Mouse (Mus musculus): ENCODE results near the gene Trim9.

Gene Trim9

DNA sequence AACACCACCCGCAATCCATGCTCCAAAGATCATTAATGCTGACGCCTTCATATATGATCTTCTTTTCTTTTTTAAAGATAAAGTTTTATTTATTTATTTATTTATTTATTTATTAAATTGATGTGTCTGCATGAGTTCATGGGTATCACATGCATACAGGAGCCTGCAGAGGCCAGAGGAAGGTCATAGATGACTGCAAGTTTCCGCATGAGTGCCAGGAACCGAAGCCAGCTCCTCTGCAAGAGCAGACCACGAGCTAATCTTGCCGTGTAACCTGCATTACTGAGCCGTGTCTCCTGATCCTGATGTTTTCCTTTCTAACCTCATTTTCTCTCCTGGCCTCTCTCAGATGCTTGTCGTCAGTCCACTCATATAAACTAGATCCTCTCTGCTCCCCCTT lies 133.1 kb downstream of the Trim9 start:
- DNase-seq (ENCODE audit: low spot score in 2 of 2): no peak

DNA sequence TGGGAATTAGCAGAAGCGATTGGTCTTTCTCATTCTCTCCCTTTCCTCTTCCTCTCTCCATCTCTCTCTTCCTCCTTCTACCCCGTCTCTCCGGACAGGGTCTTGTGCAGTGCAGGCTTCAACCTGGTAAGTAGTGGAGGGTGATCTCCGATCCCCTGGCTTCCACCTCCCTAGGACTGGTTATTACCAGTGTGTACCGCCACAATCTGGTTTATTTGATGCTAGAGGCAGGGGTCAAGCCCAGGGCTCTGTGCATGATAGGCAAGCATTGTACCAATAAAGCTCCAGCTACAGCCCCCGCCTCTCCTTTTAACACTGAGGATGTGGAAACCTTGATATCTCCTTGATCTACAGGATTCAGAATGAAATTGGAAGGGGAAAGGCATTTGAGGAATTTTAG lies 133.8 kb downstream of the Trim9 start:
- DNase-seq (ENCODE audit: low spot score in 2 of 2): no peak

DNA sequence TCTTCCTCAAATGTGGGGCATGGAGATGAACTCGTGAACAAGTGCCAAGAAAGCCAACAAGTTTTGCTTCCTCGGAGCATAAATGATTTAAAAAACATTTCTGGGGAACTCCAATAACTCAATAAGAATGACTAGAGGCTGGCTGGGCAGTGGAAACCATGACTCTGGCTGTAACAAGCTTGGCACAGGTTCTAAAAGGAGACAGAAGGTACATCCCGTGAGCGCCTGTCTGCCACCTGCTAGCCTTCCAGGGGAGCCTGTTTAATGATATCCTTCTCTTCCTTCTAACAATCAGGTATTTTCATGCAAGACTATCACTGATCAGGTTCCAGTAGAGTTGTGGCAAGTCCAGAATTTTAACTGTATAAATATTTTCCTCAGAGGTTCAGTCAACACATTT lies 134.9 kb downstream of the Trim9 start:
- DNase-seq (ENCODE audit: low spot score in 2 of 2): no peak

GRCm38 (mm10) chr12:70208214-70208613 lies 139.2 kb downstream of the Trim9 start:
- no peak for DNase-seq (ENCODE audit: low spot score in 2 of 2)

- DNase-seq (ENCODE audit: low spot score in 2 of 2): no peak
Observed at GRCm38 (mm10) chr12:70204433-70204832, 143.0 kb downstream of the Trim9 start.

- no peak for DNase-seq (ENCODE audit: low spot score in 2 of 2)
Observed at GRCm38 (mm10) chr12:70201926-70202529, 145.4 kb downstream of the Trim9 start.

GRCm38 (mm10) chr12:70196341-70196740 lies 151.1 kb downstream of the Trim9 start:
- DNase-seq (ENCODE audit: low spot score in 2 of 2): no peak

DNA sequence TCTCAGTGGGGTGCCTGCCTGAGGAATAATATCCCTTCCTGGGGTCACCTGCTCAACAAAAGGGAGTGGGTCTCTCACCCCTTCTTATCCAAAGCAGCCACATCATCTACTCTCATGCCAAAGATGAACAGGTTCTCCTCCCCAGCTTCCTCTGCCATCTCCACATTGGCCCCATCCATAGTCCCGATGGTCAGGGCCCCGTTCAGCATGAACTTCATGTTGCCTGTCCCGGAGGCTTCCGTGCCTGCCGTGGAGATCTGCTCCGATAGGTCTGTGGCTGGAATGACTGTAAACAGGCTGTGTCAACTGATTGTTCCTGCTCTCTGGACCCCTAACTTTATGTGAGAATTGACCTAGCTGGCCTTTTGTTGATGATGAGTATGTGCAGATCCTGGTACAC lies 152.0 kb downstream of the Trim9 start:
- no peak for DNase-seq (ENCODE audit: low spot score in 2 of 2)
